ENCODE assay signal across 20 mouse cellular contexts in genomic region chr14:112298002-112298777, GRCm38 (mm10).
"Had no signal": no experiment of that assay in that cellular context is flagged by ENCODE, and none has a peak within 500 bp of the region (broad histone marks: within the 10 kb centered on the region; RNA-seq: fewer than 3 reads in every experiment).

No protein-coding gene starts in this region.

- H3K27ac ChIP-seq: layer of hippocampus, adult 2 months; limb, embryonic 12.5 days; limb, embryonic 15.5 days; liver, embryonic 13.5 days; macrophage; midbrain, embryonic 12.5 days; midbrain, embryonic 15.5 days; neural tube, embryonic 12.5 days; neural tube, embryonic 15.5 days; stomach, postnatal 0 days had no signal

- H3K4me1 ChIP-seq: limb, embryonic 12.5 days; limb, embryonic 15.5 days; liver, embryonic 13.5 days; midbrain, embryonic 12.5 days; midbrain, embryonic 15.5 days; neural tube, embryonic 12.5 days; neural tube, embryonic 15.5 days had no signal

- ATAC-seq: midbrain, embryonic 15.5 days had no signal

- H3K4me2 ChIP-seq: limb, embryonic 12.5 days; limb, embryonic 15.5 days; liver, embryonic 13.5 days; midbrain, embryonic 12.5 days; midbrain, embryonic 15.5 days; neural tube, embryonic 12.5 days; neural tube, embryonic 15.5 days had no signal

- H3K9me3 ChIP-seq: limb, embryonic 12.5 days; limb, embryonic 15.5 days; liver, embryonic 13.5 days; midbrain, embryonic 12.5 days; midbrain, embryonic 15.5 days; neural tube, embryonic 12.5 days; neural tube, embryonic 15.5 days had no signal

- H3K4me3 ChIP-seq: layer of hippocampus, adult 2 months; limb, embryonic 12.5 days; limb, embryonic 15.5 days; liver, embryonic 13.5 days; midbrain, embryonic 12.5 days; midbrain, embryonic 15.5 days; neural tube, embryonic 12.5 days; neural tube, embryonic 15.5 days had no signal

- H3K27me3 ChIP-seq: limb, embryonic 12.5 days; limb, embryonic 15.5 days; liver, embryonic 13.5 days; midbrain, embryonic 12.5 days; midbrain, embryonic 15.5 days; neural tube, embryonic 12.5 days; neural tube, embryonic 15.5 days had no signal

- DNase-seq: kidney, adult 18-20 months; kidney, postnatal 14 days; layer of hippocampus, adult 9-11 months; liver, embryonic 13.5 days; lung, adult 2 months; right cerebral cortex, adult 18-20 months; right cerebral cortex, postnatal 14 days; right cerebral cortex, postnatal 4 days; thymus, adult 2 months; thymus, postnatal 14 days; thymus, postnatal 4 days had no signal

- H3K36me3 ChIP-seq: limb, embryonic 12.5 days; limb, embryonic 15.5 days; liver, embryonic 13.5 days; midbrain, embryonic 12.5 days; midbrain, embryonic 15.5 days; neural tube, embryonic 12.5 days; neural tube, embryonic 15.5 days had no signal

- H3K9ac ChIP-seq: limb, embryonic 12.5 days; limb, embryonic 15.5 days; liver, embryonic 13.5 days; midbrain, embryonic 12.5 days; midbrain, embryonic 15.5 days; neural tube, embryonic 12.5 days; neural tube, embryonic 15.5 days had no signal
